In the genomic region with DNA sequence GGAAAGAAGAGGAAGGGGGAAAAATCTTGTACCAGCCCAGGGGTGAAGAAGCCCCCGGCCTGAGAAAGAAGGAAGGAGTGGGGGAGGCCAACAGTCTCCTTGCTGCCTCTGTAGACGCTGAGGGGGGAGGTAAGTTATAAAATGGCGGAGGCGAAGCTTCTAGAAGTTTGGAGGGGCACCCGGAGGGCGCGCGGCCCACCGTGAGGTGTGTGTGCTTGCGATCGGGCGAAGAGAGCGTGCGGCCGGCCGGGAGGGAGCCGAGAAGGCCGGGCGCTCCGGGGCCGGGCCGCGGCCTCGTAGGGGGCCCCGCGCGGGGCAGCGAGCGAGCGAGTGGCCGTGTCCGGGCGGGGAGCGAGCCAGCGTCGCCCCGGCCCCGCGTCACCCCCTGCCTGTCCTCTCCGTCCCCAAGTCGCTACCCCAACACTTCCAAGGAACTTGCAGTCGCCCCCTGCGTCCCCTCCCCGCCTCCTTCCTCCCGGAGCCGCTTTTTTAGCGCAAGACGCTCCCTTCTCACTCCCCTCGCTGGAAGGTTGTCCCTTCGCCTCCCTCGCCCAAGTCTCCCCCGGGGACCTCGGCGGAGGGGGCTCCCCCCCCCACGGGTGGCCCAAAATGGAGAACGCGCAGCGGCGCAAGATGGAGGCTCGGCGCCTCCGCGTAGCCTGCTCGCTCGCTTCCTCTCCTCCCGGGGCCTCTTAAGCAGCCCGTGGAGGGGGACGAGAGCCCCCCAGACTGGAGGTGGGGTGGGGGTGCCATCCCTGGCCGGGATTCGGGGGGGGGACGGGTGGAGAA, we compare ENCODE assay signal across 8 mouse cellular contexts. TPM values are rescaled to one million over a fixed set of nuclear protein-coding genes. Genes with fewer than 3 reads are reported as not detected.
A peak's percentile ranks its signal among the peaks of the same experiment; 100 is the strongest.
DNase-seq lines count a peak whose midpoint lies in the region; ATAC-seq lines count a peak whose summit lies in the region.

No protein-coding gene starts in this region.

- peak overlapping the region; percentile 58 for H3K4me3 ChIP-seq in embryonic facial prominence, embryonic 12.5 days
- H3K4me3 ChIP-seq in kidney, embryonic 14.5 days (ENCODE audit: low read length), result peak overlapping the region; percentile 65
- peak overlapping the region; percentile 70 for H3K4me3 ChIP-seq in liver, embryonic 11.5 days (ENCODE audit: low read depth, low read length)
- H3K4me3 ChIP-seq in stomach, embryonic 14.5 days (ENCODE audit: low read depth, low read length), result peak overlapping the region; percentile 60

- no peaks in the 10 kb centered on the region for H3K36me3 ChIP-seq in embryonic facial prominence, embryonic 12.5 days
- H3K36me3 ChIP-seq in kidney, embryonic 14.5 days (ENCODE audit: control insufficient read depth, insufficient read depth, low read length), result no peaks in the 10 kb centered on the region
- H3K36me3 ChIP-seq in liver, embryonic 11.5 days (ENCODE audit: control insufficient read depth, insufficient read depth, low read length), result no peaks in the 10 kb centered on the region
- no peaks in the 10 kb centered on the region for H3K36me3 ChIP-seq in stomach, embryonic 14.5 days (ENCODE audit: control insufficient read depth, insufficient read depth, low read length)

- H3K27ac ChIP-seq in embryonic facial prominence, embryonic 12.5 days, result peak overlapping the region; percentile 99
- peak overlapping the region; percentile 99 for H3K27ac ChIP-seq in kidney, embryonic 14.5 days (ENCODE audit: low read depth, low read length)
- peak overlapping the region; percentile 97 for H3K27ac ChIP-seq in liver, embryonic 11.5 days (ENCODE audit: low read depth, low read length)
- peak overlapping the region; percentile 100 for H3K27ac ChIP-seq in stomach, embryonic 14.5 days (ENCODE audit: low read length)

- ATAC-seq in embryonic facial prominence, embryonic 12.5 days (ENCODE audit: insufficient number of reproducible peaks, insufficient read depth, low FRiP score, low TSS enrichment), result peak; percentile 50
- ATAC-seq in kidney, embryonic 14.5 days (ENCODE audit: low FRiP score, low TSS enrichment), result peak; percentile 44
- ATAC-seq in liver, embryonic 11.5 days (replicated peaks; ENCODE audit: low FRiP score), result peak; percentile 21
- peak; percentile 19; the same call in 1 of the 2 replicates for ATAC-seq in stomach, embryonic 14.5 days (ENCODE audit: insufficient number of reproducible peaks, insufficient read depth, low FRiP score, low read depth)

- no peaks in the 10 kb centered on the region for H3K9me3 ChIP-seq in embryonic facial prominence, embryonic 12.5 days
- H3K9me3 ChIP-seq in kidney, embryonic 14.5 days (ENCODE audit: control insufficient read depth, low read length), result no peaks in the 10 kb centered on the region
- H3K9me3 ChIP-seq in liver, embryonic 11.5 days (ENCODE audit: control insufficient read depth, low read length), result no peaks in the 10 kb centered on the region
- no peaks in the 10 kb centered on the region for H3K9me3 ChIP-seq in stomach, embryonic 14.5 days (ENCODE audit: control insufficient read depth, low read depth, low read length)

- H3K4me1 ChIP-seq in embryonic facial prominence, embryonic 12.5 days, result no peaks in the 10 kb centered on the region
- no peaks in the 10 kb centered on the region for H3K4me1 ChIP-seq in kidney, embryonic 14.5 days (ENCODE audit: control insufficient read depth, insufficient read depth, low read length)
- no peaks in the 10 kb centered on the region for H3K4me1 ChIP-seq in liver, embryonic 11.5 days (replicated peaks; ENCODE audit: control insufficient read depth, insufficient read depth, low read length)
- H3K4me1 ChIP-seq in stomach, embryonic 14.5 days (ENCODE audit: control insufficient read depth, insufficient read depth, low read length), result no peaks in the 10 kb centered on the region

- peak overlapping the region; percentile 83 for H3K9ac ChIP-seq in embryonic facial prominence, embryonic 12.5 days
- peak overlapping the region; percentile 96 for H3K9ac ChIP-seq in kidney, embryonic 14.5 days (ENCODE audit: low read depth, low read length)
- H3K9ac ChIP-seq in liver, embryonic 11.5 days (ENCODE audit: low read depth, low read length), result peak overlapping the region; percentile 95
- H3K9ac ChIP-seq in stomach, embryonic 14.5 days (replicated peaks; ENCODE audit: low read depth, low read length), result peak overlapping the region; percentile 89

- WGBS in embryonic facial prominence, embryonic 12.5 days, result 24% methylated on average over 39 of the region's 71 CpGs
- 32% methylated on average over 58 of the region's 71 CpGs for WGBS in kidney, embryonic 14.5 days
- 13% methylated on average over 35 of the region's 71 CpGs for WGBS in liver, embryonic 11.5 days
- WGBS in stomach, embryonic 14.5 days, result 22% methylated on average over 48 of the region's 71 CpGs

- H3K27me3 ChIP-seq in embryonic facial prominence, embryonic 12.5 days, result no peaks in the 10 kb centered on the region
- no peaks in the 10 kb centered on the region for H3K27me3 ChIP-seq in kidney, embryonic 14.5 days (ENCODE audit: control insufficient read depth, insufficient read depth, low read length)
- H3K27me3 ChIP-seq in liver, embryonic 11.5 days (replicated peaks; ENCODE audit: control insufficient read depth, insufficient read depth, low read length), result no peaks in the 10 kb centered on the region
- H3K27me3 ChIP-seq in stomach, embryonic 14.5 days (ENCODE audit: control insufficient read depth, insufficient read depth, low read length), result no peaks in the 10 kb centered on the region

- H3K4me2 ChIP-seq in embryonic facial prominence, embryonic 12.5 days (replicated peaks), result peak overlapping the region; percentile 42
- H3K4me2 ChIP-seq in kidney, embryonic 14.5 days (replicated peaks; ENCODE audit: low read depth, low read length), result peak overlapping the region; percentile 44
- peak overlapping the region; percentile 62 for H3K4me2 ChIP-seq in liver, embryonic 11.5 days
- peak overlapping the region; percentile 28 for H3K4me2 ChIP-seq in stomach, embryonic 14.5 days (replicated peaks; ENCODE audit: low read depth, low read length)

- DNase-seq in urinary bladder, adult 18-20 months (ENCODE audit: low spot score in 2 of 2), result peak; percentile 16 to 38
- DNase-seq in urinary bladder, postnatal 10 days (ENCODE audit: low spot score), result no peak
- peak; percentile 43 for DNase-seq in heart, adult 8-10 months (ENCODE audit: low spot score)
- DNase-seq in liver, embryonic 11.5 days (ENCODE audit: low spot score), result peak; percentile 66
- peak; percentile 71 for DNase-seq in neural tube, embryonic 10.5 days (ENCODE audit: extremely low spot score, low spot score)

RNA-seq across cellular contexts. Expression of gene Stag2, which starts 0.6 kb away (rescaled TPM):
- 46.6 and 54.1 TPM in 2 replicates for polyA plus RNA-seq in embryonic facial prominence, embryonic 12.5 days (2016; fragmentation: Nextera tagmentation; extraction: Ambion mirVana)
- 10 to 100 TPM; 32.6 to 43.5 (median 37.6) TPM for total RNA-seq in heart, adult 8-10 months (2022)
- 44.8 and 72.3 TPM in 2 replicates for polyA plus RNA-seq in kidney, embryonic 14.5 days (2014; fragmentation: Nextera tagmentation; extraction: Ambion mirVana)
- polyA plus RNA-seq in liver, embryonic 11.5 days (2014; fragmentation: Nextera tagmentation; extraction: Ambion mirVana), result 56.9 and 65.9 TPM in 2 replicates
- polyA plus RNA-seq in stomach, embryonic 14.5 days (2014; fragmentation: Nextera tagmentation; extraction: Ambion mirVana), result 55.8 and 59.5 TPM in 2 replicates
